ENCODE assay signal across 9 mouse cellular contexts in genomic region chr8:87747142-87747541, GRCm38 (mm10).
DNase-seq lines count a peak whose midpoint lies in the region; ATAC-seq and TF ChIP-seq lines count a peak whose summit lies in the region.
"Had no signal": no experiment of that assay in that cellular context is flagged by ENCODE, and none has a peak within 500 bp of the region (broad histone marks: within the 10 kb centered on the region; RNA-seq: fewer than 3 reads in every experiment).

No protein-coding gene starts in this region.

- peak overlapping the region; percentile 6; the same call in 1 of the 2 replicates for H3K27ac ChIP-seq in hindbrain, embryonic 11.5 days (ENCODE audit: low read depth, low read length)
- H3K27ac ChIP-seq in midbrain, embryonic 11.5 days (ENCODE audit: low read depth, low read length), result peak overlapping the region; percentile 62
- H3K27ac ChIP-seq in left cerebral cortex, adult 2 months, result no peak overlapping the region

- ATAC-seq in hindbrain, embryonic 11.5 days (ENCODE audit: low FRiP score), result peak; percentile 25; the same call in 1 of the 2 replicates
- ATAC-seq in midbrain, embryonic 11.5 days (ENCODE audit: low FRiP score), result peak; percentile 48; the same call in 1 of the 2 replicates
- ATAC-seq in megakaryocyte, adult 5-6 weeks (ENCODE audit: poor library complexity, severe bottlenecking), result no peak

- H3K4me3 ChIP-seq in hindbrain, embryonic 11.5 days (ENCODE audit: low read depth, low read length), result no peak overlapping the region
- no peak overlapping the region for H3K4me3 ChIP-seq in midbrain, embryonic 11.5 days (ENCODE audit: low read depth, low read length)
- no peak overlapping the region for H3K4me3 ChIP-seq in left cerebral cortex, adult 2 months

- H3K36me3 ChIP-seq in hindbrain, embryonic 11.5 days (ENCODE audit: control insufficient read depth, insufficient read depth, low read length), result no peaks in the 10 kb centered on the region
- no peaks in the 10 kb centered on the region for H3K36me3 ChIP-seq in midbrain, embryonic 11.5 days (ENCODE audit: control insufficient read depth, insufficient read depth, low read length)

- peak overlapping the region; percentile 0; the same call in 1 of the 2 replicates for H3K9ac ChIP-seq in hindbrain, embryonic 11.5 days (ENCODE audit: low read depth, low read length)
- peak overlapping the region; percentile 31 for H3K9ac ChIP-seq in midbrain, embryonic 11.5 days (ENCODE audit: low read length)

- intact Hi-C loops in left cerebral cortex, adult 2 months (cut with DNase I), result no loop called here

- H3K27me3 ChIP-seq in hindbrain, embryonic 11.5 days (ENCODE audit: control insufficient read depth, insufficient read depth, low read length), result no peaks in the 10 kb centered on the region
- H3K27me3 ChIP-seq in midbrain, embryonic 11.5 days (ENCODE audit: control insufficient read depth, insufficient read depth, low read length), result no peaks in the 10 kb centered on the region

- H3K9me3 ChIP-seq in hindbrain, embryonic 11.5 days (ENCODE audit: control insufficient read depth, low read length), result no peaks in the 10 kb centered on the region
- no peaks in the 10 kb centered on the region for H3K9me3 ChIP-seq in midbrain, embryonic 11.5 days (ENCODE audit: control insufficient read depth, low read length)

- H3K4me1 ChIP-seq in hindbrain, embryonic 11.5 days (replicated peaks; ENCODE audit: control insufficient read depth, insufficient read depth, low read length), result peaks cover 16% of the 10 kb centered on the region
- peaks cover 21% of the 10 kb centered on the region for H3K4me1 ChIP-seq in midbrain, embryonic 11.5 days (ENCODE audit: control insufficient read depth, insufficient read depth, low read length)

- no peak overlapping the region for H3K4me2 ChIP-seq in hindbrain, embryonic 11.5 days (replicated peaks; ENCODE audit: low read depth, low read length)
- H3K4me2 ChIP-seq in midbrain, embryonic 11.5 days, result no peak overlapping the region

- peak; percentile 28 to 41 for DNase-seq in kidney, postnatal 4 days
- DNase-seq in kidney, adult 18-20 months, result no peak
- peak; percentile 45 for DNase-seq in hindbrain, embryonic 11.5 days (ENCODE audit: low spot score)
- no peak for DNase-seq in midbrain, embryonic 11.5 days (ENCODE audit: low spot score, missing footprints)
- DNase-seq in yolk sac, embryonic 10.5 days (ENCODE audit: low spot score), result peak; percentile 30
- no peak for DNase-seq in layer of hippocampus, adult 11-12 months (ENCODE audit: low spot score)
- no peak for DNase-seq in left cerebral cortex, adult 2 months (ENCODE audit: extremely low spot score in 1 of 2, low spot score in 2 of 2)
- DNase-seq: kidney, adult 9 months had no signal

- no peak for TF ChIP-seq CTCF in left cerebral cortex, adult 2 months (IDR thresholded peaks at IDR 0.05)

- WGBS in hindbrain, embryonic 11.5 days, result 11% methylated on average over 8 of the region's 8 CpGs
- 12% methylated on average over 8 of the region's 8 CpGs for WGBS in midbrain, embryonic 11.5 days

Comparison
In these comparisons a context has a peak if more than half of its experiments do, and no peak if none do; other contexts are left out.
1. DNase-seq: peak in kidney, postnatal 4 days (2 of 2), hindbrain, embryonic 11.5 days (single experiment) and yolk sac, embryonic 10.5 days (single experiment); none in kidney, adult 18-20 months (single experiment), midbrain, embryonic 11.5 days (single experiment), layer of hippocampus, adult 11-12 months (single experiment) and left cerebral cortex, adult 2 months (0 of 2).